Mouse (Mus musculus) lung, adult 2 months (tissue): Measurements from ENCODE around the gene Abcg5.

Source experiments
- CTCF ChIP-seq: fragments of 200-500 bp; IDR thresholded peaks from 2 replicates; pipeline ENCODE4 v1.5.1; 2011; ENCODE audit warnings: mild to moderate bottlenecking, low read length, control low read depth; ENCODE audit not compliant: insufficient read depth
- POLR2A ChIP-seq: fragments of 200-500 bp; IDR thresholded peaks from 2 replicates; pipeline ENCODE4 v1.6.1; 2011; ENCODE audit warnings: low read depth, mild to moderate bottlenecking, control low read depth, low read length, borderline replicate concordance; ENCODE audit errors: extremely low read depth

DNA sequence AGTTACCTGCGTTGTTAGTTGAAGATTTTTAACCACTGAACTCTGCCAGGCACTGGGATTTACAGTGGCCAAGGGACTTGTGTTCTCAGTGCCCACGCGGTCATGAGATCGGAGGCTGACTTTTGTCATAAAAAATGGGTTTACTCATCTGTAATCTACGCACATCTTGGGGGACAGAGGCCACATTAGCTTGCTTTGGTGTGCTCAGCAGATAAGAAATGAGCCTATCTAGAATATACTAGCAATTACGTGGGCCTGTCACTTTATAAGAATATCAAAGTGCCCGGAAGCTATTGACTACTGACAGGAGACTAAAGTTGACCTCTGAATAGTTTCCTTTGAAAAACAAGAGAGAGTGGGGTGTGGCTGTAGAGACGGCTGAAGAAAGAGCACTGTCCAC is 23.9 kb downstream of the Abcg5 start:
- no peak for TF ChIP-seq CTCF
- TF ChIP-seq POLR2A: no peak
